Mouse (Mus musculus) kidney, embryonic 16.5 days (tissue): ENCODE results near the gene Fam19a2. TPM values are rescaled to one million over a fixed set of nuclear protein-coding genes. Genes with fewer than 3 reads are reported as not detected.

Experiments used
- ATAC-seq: fragments of 200-750 bp; cut with Nextera tagmentation; 2 replicates; pipeline ENCODE4 v1.8.0; 2017; ENCODE audit warnings: moderate TSS enrichment; ENCODE audit not compliant: low FRiP score, low TSS enrichment
- H3K27ac ChIP-seq: fragments of 300-500 bp; sonication (generic); 2 replicates; pipeline ENCODE4 v1.5.1; 2014; ENCODE audit warnings: low read length
- H3K27me3 ChIP-seq: fragments of 300-500 bp; sonication (generic); 2 replicates; pipeline ENCODE4 v1.6.1; 2014; ENCODE audit warnings: low read length, control low read depth, mixed read lengths; ENCODE audit not compliant: insufficient read depth
- H3K36me3 ChIP-seq: fragments of 300-500 bp; sonication (generic); 2 replicates; pipeline ENCODE4 v1.6.1; 2014; ENCODE audit warnings: low read length, control low read depth, mixed read lengths; ENCODE audit not compliant: insufficient read depth
- H3K4me1 ChIP-seq: fragments of 300-500 bp; sonication (generic); 2 replicates; pipeline ENCODE4 v1.6.1; 2014; ENCODE audit warnings: low read length, control low read depth, mixed read lengths; ENCODE audit not compliant: insufficient read depth
- H3K4me2 ChIP-seq: fragments of 300-500 bp; sonication (generic); replicated peaks from 2 replicates; pipeline ENCODE4 v1.6.1; 2014; ENCODE audit warnings: low read depth, low read length
- H3K4me3 ChIP-seq: fragments of 300-500 bp; sonication (generic); 2 replicates; pipeline ENCODE4 v1.5.1; 2014; ENCODE audit warnings: mild to moderate bottlenecking, low read length
- H3K9ac ChIP-seq: fragments of 300-500 bp; sonication (generic); replicated peaks from 2 replicates; pipeline ENCODE4 v1.6.1; 2014; ENCODE audit warnings: low read length
- H3K9me3 ChIP-seq: fragments of 300-500 bp; sonication (generic); 2 replicates; pipeline ENCODE4 v1.6.1; 2016; ENCODE audit warnings: low read length, control low read depth
- WGBS: fragments of 180-500 bp; shearing (Covaris S2); extraction: QIAGEN DNeasy Blood & Tissue Kit; methylation state at CpG from one replicate; pipeline ENCODE4 v1.1.7; 2014; 5-methylcytosine and 5-hydroxymethylcytosine counted together
- polyA plus RNA-seq: library from polyadenylated mRNA; unstranded; fragments of >200 nt; fragmentation: Nextera tagmentation; extraction: Ambion mirVana; gene quantifications from 2 replicates; pipeline ENCODE4 v1.2.1, GENCODE M21; 2015

The Fam19a2 gene
- polyA plus RNA-seq, 1 experiment from 2014 or later, result 2.9 TPM

DNA sequence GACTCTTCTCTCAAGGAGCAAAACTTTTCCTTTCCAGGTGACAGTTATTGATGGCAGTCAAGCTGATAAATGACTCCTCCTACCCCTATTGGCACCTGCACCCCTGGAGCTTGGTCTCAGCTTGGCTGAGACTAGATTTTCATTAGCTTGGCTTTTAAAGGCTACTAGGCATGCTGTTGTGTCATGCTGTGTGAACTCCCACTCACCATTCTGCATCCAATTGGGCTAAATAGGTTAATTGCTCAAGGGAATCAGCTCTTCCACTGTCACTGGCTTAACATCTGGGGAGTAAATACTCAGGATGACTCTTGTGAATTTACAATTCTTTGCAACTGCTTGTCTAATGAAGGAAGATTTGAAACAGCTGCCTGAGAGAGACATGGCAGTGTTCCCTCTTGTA, 407.4 kb downstream of the Fam19a2 start:
- H3K4me2 ChIP-seq, result no peak overlapping the region
- ATAC-seq, result peak; percentile 54; the same call in 1 of the 2 replicates
- H3K4me3 ChIP-seq, result no peak overlapping the region
- peaks cover 2% of the 10 kb centered on the region; the same call in 1 of the 2 replicates for H3K9me3 ChIP-seq
- no peak overlapping the region for H3K9ac ChIP-seq
- H3K27me3 ChIP-seq, result no peaks in the 10 kb centered on the region
- H3K36me3 ChIP-seq, result no peaks in the 10 kb centered on the region
- peaks cover 2% of the 10 kb centered on the region; the same call in 1 of the 2 replicates for H3K4me1 ChIP-seq
- H3K27ac ChIP-seq, result no peak overlapping the region

DNA sequence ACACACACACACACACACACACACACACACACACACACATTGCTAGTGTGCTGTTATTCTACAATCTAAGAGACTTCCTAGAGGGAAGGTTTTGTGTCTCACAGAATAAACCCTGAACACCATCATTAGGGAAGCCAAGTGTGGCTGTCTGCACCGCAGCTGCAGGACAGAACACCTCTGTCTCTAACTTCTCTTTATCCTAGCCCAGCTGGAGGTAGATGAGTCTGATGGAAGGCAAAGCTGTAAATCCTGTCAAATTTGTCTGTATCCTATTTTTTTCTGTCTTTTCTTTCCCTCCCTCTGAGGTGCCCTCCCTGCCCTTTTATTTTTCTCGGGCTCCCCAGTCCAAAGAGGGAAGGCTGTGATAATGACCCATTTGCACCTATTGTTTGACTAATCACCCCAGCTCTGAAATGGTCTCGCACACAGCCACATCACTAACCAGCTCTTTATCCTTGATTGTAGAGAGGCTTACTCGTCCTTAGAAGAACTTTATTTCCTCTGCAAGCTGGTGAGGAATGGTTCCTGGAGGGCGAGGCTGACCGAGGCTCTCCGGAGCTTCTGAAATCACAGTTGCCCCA, 414.6 kb downstream of the Fam19a2 start:
- no peak overlapping the region for H3K9ac ChIP-seq
- H3K4me2 ChIP-seq, result no peak overlapping the region
- 23% methylated on average over 7 of the region's 7 CpGs for WGBS
- no peak overlapping the region for H3K4me3 ChIP-seq
- no peaks in the 10 kb centered on the region for H3K9me3 ChIP-seq
- no peak for ATAC-seq
- H3K36me3 ChIP-seq, result no peaks in the 10 kb centered on the region
- no peak overlapping the region for H3K27ac ChIP-seq
- H3K4me1 ChIP-seq, result peaks cover 14% of the 10 kb centered on the region; the same call in 1 of the 2 replicates
- no peaks in the 10 kb centered on the region for H3K27me3 ChIP-seq

DNA sequence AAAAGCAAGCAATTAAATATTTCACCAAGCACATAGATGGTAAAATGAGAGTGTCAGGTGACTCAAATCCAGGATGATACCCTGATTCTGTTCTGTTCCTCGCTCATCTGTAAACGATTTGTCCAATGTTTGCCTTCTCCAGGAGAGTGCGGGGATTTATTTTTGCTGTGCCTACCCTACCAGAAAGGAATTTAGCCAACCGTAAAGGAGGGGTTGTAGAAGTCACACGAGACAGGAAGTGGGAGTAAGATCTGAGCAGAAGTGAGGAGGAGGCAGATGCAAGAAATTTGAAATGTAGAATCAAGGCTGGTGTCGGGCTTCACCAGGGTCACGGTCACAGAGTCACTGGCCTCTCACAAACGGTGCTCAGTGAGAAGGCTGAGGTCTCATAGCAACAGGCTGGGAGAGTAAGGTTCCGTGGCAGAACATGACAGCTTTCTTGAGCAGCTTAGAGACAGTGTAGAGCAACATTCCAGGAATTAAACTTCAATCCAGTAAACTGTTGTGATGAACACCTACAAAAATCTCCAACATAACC, 419.0 kb downstream of the Fam19a2 start:
- H3K4me2 ChIP-seq, result no peak overlapping the region

DNA sequence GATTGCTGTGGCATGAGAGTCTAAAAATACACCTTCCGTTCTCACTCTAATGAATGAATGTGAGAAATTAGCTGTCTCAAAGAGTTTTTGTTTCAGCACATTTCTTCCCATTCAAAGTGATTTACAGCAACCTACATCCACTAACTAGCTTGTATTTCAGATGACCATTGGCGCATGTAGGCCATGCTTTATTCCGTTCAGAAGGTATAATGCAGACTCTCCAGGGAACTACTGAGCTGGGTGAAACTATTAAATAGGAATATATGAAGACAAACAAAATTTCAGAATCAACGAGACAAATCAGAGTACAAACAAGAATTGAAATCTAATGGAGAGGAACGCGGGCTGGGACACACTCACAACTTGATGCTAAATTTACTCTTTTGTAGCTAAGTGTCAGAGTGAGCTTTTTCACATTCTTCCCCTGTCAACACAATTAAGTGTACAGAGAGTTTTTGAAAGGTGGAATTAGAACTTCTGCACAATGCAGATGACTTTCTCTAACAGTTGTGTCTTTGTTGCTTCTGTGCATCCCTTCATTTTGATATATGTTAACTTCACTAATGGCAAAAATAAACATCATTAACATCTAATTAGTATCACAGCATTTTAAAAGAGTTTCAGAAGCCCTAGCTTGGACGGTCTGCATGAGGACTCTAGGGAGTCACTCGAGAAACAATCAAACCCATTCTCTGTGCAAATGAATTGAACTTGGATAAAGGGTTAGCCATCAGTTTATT, 428.6 kb downstream of the Fam19a2 start:
- ATAC-seq, result 0 out of 2 replicates have a peak, but pooled peaks have one; percentile 69
- Histone ChIP-seq H3K4me3 (no peak overlapping the region), H3K4me1 (no peaks in the 10 kb centered on the region), H3K4me2 (no peak overlapping the region), H3K27ac (no peak overlapping the region), H3K9ac (no peak overlapping the region), H3K9me3 (no peaks in the 10 kb centered on the region), H3K36me3 (no peaks in the 10 kb centered on the region), H3K27me3 (no peaks in the 10 kb centered on the region)
- 45% methylated on average over 8 of the region's 8 CpGs for WGBS

More for the DNA sequence above, 419.0 kb downstream of the Fam19a2 start:
- H3K27ac ChIP-seq, result peak overlapping the region; percentile 32; the same call in 1 of the 2 replicates
- H3K9ac ChIP-seq, result no peak overlapping the region
- H3K27me3 ChIP-seq, result no peaks in the 10 kb centered on the region
- peak; percentile 95 for ATAC-seq
- no peaks in the 10 kb centered on the region for H3K36me3 ChIP-seq
- H3K9me3 ChIP-seq, result no peaks in the 10 kb centered on the region
- 9% methylated on average over 9 of the region's 9 CpGs for WGBS
- no peak overlapping the region for H3K4me3 ChIP-seq
- H3K4me1 ChIP-seq, result peaks cover 14% of the 10 kb centered on the region; the same call in 1 of the 2 replicates

DNA sequence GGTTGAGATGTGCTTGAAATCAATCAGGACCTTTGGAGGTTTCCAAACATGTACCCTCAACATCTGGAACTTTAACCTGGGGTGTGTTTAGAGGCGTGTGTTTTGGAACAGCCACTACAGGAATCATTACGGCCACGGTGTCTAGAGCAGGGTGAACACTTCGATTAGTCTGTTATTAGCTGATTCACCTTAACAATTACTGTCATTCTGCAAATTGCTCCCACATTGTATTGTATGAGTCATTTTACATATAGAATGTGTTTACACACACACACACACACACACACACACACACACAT, 429.1 kb downstream of the Fam19a2 start:
- H3K4me1 ChIP-seq, result no peaks in the 10 kb centered on the region

DNA sequence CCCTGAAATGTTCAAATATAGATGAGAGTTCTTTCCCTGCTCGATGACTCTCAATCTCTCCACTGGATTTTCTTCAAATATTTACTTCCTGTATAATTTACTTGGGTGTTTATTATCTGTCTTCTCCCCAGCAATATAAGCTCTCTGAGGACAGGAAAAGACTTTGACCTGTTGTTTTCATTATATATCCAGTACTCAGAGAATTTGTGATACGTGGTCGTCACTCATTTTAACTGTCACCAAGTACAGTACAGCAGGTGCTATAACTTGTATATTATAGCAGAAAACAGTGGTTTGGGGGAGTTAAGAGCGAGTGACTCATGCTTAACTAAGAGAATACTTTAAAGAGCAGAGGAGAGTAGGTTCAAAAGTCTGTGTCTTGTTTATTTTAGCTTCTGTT, 438.8 kb downstream of the Fam19a2 start:
- ATAC-seq, result no peak
- Histone ChIP-seq H3K4me2 (no peak overlapping the region), H3K27ac (no peak overlapping the region), H3K27me3 (no peaks in the 10 kb centered on the region), H3K9ac (no peak overlapping the region), H3K4me1 (no peaks in the 10 kb centered on the region), H3K9me3 (no peaks in the 10 kb centered on the region), H3K36me3 (no peaks in the 10 kb centered on the region), H3K4me3 (no peak overlapping the region)
- 73% methylated on average over 4 of the region's 4 CpGs for WGBS

More for the DNA sequence above, 429.1 kb downstream of the Fam19a2 start:
- Histone ChIP-seq H3K4me2 (no peak overlapping the region), H3K36me3 (no peaks in the 10 kb centered on the region), H3K4me3 (no peak overlapping the region), H3K9me3 (no peaks in the 10 kb centered on the region), H3K27me3 (no peaks in the 10 kb centered on the region), H3K27ac (no peak overlapping the region), H3K9ac (no peak overlapping the region)
- ATAC-seq, result no peak
- WGBS, result 88% methylated on average over 4 of the region's 4 CpGs

DNA sequence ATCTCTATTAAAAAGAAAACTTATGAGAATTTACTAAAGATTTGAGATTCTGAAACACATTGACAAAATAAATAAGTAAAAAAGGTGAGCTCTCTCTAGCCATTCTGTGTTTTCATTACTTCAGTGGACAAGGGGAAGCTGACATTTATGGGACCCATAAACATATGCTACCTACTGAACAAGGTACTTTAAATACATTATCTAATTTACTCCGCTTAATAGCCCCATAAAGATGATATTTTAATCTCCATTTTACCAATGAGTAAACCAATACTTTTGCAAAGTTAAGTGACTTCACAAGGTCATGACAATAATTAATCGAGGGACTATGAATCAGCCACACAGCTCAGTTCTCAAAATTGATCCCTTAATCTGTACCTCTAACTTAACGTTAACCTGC, 443.2 kb downstream of the Fam19a2 start:
- Histone ChIP-seq H3K4me3 (no peak overlapping the region), H3K9me3 (no peaks in the 10 kb centered on the region), H3K27me3 (no peaks in the 10 kb centered on the region), H3K27ac (no peak overlapping the region), H3K4me2 (no peak overlapping the region), H3K4me1 (no peaks in the 10 kb centered on the region), H3K9ac (no peak overlapping the region), H3K36me3 (no peaks in the 10 kb centered on the region)
- ATAC-seq, result no peak
- 73% methylated on average over 3 of the region's 3 CpGs for WGBS

DNA sequence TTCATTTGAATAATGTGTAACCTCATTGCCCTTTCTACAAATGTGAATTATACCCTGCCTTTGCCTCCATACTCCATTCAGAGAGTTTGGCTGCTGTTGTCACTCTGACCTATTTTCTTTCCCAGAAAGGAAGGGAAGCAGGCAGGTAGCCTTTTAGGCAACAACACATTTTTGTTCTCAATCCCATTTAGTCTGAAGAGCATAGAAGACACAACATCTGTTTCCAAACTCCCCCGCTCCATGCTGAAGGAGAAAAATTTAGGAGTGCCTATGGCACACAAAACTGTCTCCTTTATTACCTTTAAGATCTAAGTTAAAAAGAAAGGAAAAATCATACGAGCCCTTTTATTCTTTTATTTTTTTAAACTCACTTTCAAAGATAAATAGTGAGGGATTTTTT, 446.9 kb downstream of the Fam19a2 start:
- H3K27ac ChIP-seq, result no peak overlapping the region
- H3K9ac ChIP-seq, result no peak overlapping the region
- 78% methylated on average over 2 of the region's 2 CpGs for WGBS
- no peak overlapping the region for H3K4me3 ChIP-seq
- H3K36me3 ChIP-seq, result no peaks in the 10 kb centered on the region
- no peak for ATAC-seq
- no peaks in the 10 kb centered on the region for H3K27me3 ChIP-seq
- H3K9me3 ChIP-seq, result no peaks in the 10 kb centered on the region
- no peaks in the 10 kb centered on the region for H3K4me1 ChIP-seq
- no peak overlapping the region for H3K4me2 ChIP-seq

DNA sequence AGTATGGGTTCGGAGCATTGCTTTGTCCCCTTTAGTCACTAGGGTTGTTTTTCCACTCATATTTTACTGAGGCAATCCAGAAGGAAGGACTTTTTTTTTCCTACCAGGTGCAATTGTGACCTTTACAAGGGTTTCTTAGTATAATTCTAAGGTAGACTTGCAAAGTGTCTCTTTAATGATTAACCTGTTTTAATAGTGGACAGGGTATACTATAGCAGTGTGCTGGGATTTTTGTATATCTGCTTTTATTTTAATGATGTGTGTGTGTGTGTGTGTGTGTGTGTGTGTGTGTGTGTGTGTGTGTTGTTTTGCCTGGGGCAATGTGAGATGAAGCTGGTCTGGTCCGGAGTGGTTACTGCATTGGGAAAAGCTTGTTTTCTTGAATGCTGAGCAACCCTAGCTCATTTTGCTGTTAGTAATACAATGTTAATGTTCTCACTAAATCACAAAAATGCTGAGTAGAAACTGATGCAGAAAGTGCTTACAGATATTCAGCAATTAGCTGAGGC, 458.2 kb downstream of the Fam19a2 start:
- no peaks in the 10 kb centered on the region for H3K4me1 ChIP-seq
- no peak overlapping the region for H3K27ac ChIP-seq
- no peak overlapping the region for H3K4me3 ChIP-seq
- H3K9me3 ChIP-seq, result no peaks in the 10 kb centered on the region
- ATAC-seq, result peak; percentile 76; the same call in 1 of the 2 replicates
- no peak overlapping the region for H3K9ac ChIP-seq
- WGBS, result 63% methylated on average over 2 of the region's 2 CpGs
- no peak overlapping the region for H3K4me2 ChIP-seq
- H3K36me3 ChIP-seq, result no peaks in the 10 kb centered on the region
- H3K27me3 ChIP-seq, result no peaks in the 10 kb centered on the region

DNA sequence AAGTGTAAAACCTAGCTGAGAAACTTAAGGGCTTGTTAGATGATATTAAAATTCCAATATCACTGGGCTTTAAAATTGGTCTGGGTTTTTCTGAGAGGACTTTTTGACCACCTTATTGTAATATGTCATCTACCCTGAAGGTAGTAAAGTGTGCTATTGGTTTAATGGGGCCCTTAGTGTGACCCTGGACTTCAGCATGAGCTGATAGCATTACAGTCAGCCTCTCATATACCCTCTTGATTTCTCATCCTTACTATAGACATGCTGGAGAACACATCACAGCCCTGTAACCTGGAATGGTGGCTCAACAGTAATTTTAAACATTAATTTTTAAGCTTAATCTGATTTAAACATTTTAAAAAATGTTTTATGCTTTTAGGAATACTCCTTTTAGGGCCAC, 459.8 kb downstream of the Fam19a2 start:
- no peak for ATAC-seq
- Histone ChIP-seq H3K4me2 (no peak overlapping the region), H3K9ac (no peak overlapping the region), H3K9me3 (no peaks in the 10 kb centered on the region), H3K36me3 (no peaks in the 10 kb centered on the region), H3K4me3 (no peak overlapping the region), H3K4me1 (no peaks in the 10 kb centered on the region), H3K27me3 (no peaks in the 10 kb centered on the region), H3K27ac (no peak overlapping the region)
